Mouse (Mus musculus): ENCODE results near the gene Pou2f2.

The Pou2f2 gene

GRCm38 (mm10) chr7:25145896-25146295, 33.6 kb downstream of the Pou2f2 start:
- DNase-seq (ENCODE audit: low spot score in 2 of 2): no peak

- DNase-seq (ENCODE audit: low spot score in 2 of 2): no peak
These were observed 37.8 kb downstream of the Pou2f2 start for GRCm38 (mm10) chr7:25141761-25142160.

- no peak for DNase-seq (ENCODE audit: low spot score in 2 of 2)
These were observed 42.0 kb downstream of the Pou2f2 start for GRCm38 (mm10) chr7:25137553-25137952.

- DNase-seq (ENCODE audit: low spot score in 2 of 2): peak; percentile 87 to 89
These were observed 46.2 kb downstream of the Pou2f2 start for GRCm38 (mm10) chr7:25133092-25134049.

GRCm38 (mm10) chr7:25132318-25132960, 47.1 kb downstream of the Pou2f2 start:
- no peak for DNase-seq (ENCODE audit: low spot score in 2 of 2)

- no peak for DNase-seq (ENCODE audit: low spot score in 2 of 2)
These were observed 48.3 kb downstream of the Pou2f2 start for GRCm38 (mm10) chr7:25131247-25131646.

- no peak for DNase-seq (ENCODE audit: low spot score in 2 of 2)
These were observed 49.0 kb downstream of the Pou2f2 start for GRCm38 (mm10) chr7:25130565-25130964.

- DNase-seq (ENCODE audit: low spot score in 2 of 2): no peak
These were observed 50.0 kb downstream of the Pou2f2 start for GRCm38 (mm10) chr7:25129390-25129979.

- DNase-seq (ENCODE audit: low spot score in 2 of 2): no peak
These were observed 51.6 kb downstream of the Pou2f2 start for GRCm38 (mm10) chr7:25127971-25128370.

- no peak for DNase-seq (ENCODE audit: low spot score in 2 of 2)
These were observed 53.7 kb downstream of the Pou2f2 start for GRCm38 (mm10) chr7:25125716-25126281.

- no peak for DNase-seq (ENCODE audit: low spot score in 2 of 2)
These were observed 58.2 kb downstream of the Pou2f2 start for GRCm38 (mm10) chr7:25121240-25121786.

GRCm38 (mm10) chr7:25120061-25120834, 59.3 kb downstream of the Pou2f2 start:
- peak; percentile 56 to 61 for DNase-seq (ENCODE audit: low spot score in 2 of 2)

- no peak for DNase-seq (ENCODE audit: low spot score in 2 of 2)
These were observed 66.4 kb downstream of the Pou2f2 start for GRCm38 (mm10) chr7:25112956-25113603.

- peak; percentile 56 to 62 for DNase-seq (ENCODE audit: low spot score in 2 of 2)
These were observed 67.2 kb downstream of the Pou2f2 start for GRCm38 (mm10) chr7:25112178-25112955.

- DNase-seq (ENCODE audit: low spot score in 2 of 2): no peak
These were observed 69.2 kb downstream of the Pou2f2 start for GRCm38 (mm10) chr7:25110336-25110735.

- no peak for DNase-seq (ENCODE audit: low spot score in 2 of 2)
These were observed 70.2 kb downstream of the Pou2f2 start for GRCm38 (mm10) chr7:25109355-25109754.

- DNase-seq (ENCODE audit: low spot score in 2 of 2): no peak
These were observed 72.6 kb downstream of the Pou2f2 start for GRCm38 (mm10) chr7:25106790-25107502.

GRCm38 (mm10) chr7:25105411-25106160, 73.9 kb downstream of the Pou2f2 start:
- DNase-seq (ENCODE audit: low spot score in 2 of 2): peak; percentile 82 to 89
